Mouse (Mus musculus) heart, adult 2 months (tissue): ENCODE results near the gene Plekhm1. TPM values are rescaled to one million over a fixed set of nuclear protein-coding genes. Genes with fewer than 3 reads are reported as not detected.

Experiments
- DNase-seq, 2 experiments: peaks; one replicate each; pipeline ENCODE4 v3.0.0; 2021
- H3K27ac ChIP-seq: fragments of 200-600 bp; 2 replicates; pipeline ENCODE4 v1.8.1; 2022
- H3K27me3 ChIP-seq: fragments of 200-500 bp; 2 replicates; pipeline ENCODE4 v1.6.1; 2012; ENCODE audit warnings: mild to moderate bottlenecking, low read length, inconsistent platforms, mixed read lengths; ENCODE audit not compliant: control insufficient read depth, insufficient read depth
- H3K36me3 ChIP-seq: fragments of 200-500 bp; 2 replicates; pipeline ENCODE4 v1.6.1; 2012; ENCODE audit warnings: low read length, inconsistent platforms; ENCODE audit not compliant: control insufficient read depth, insufficient read depth
- H3K4me1 ChIP-seq: fragments of 200-500 bp; 2 replicates; pipeline ENCODE4 v1.6.1; 2011; ENCODE audit warnings: low read length; ENCODE audit not compliant: control insufficient read depth, insufficient read depth
- H3K4me3 ChIP-seq: fragments of 200-600 bp; 2 replicates; pipeline ENCODE4 v1.8.1; 2022
- H3K79me2 ChIP-seq: fragments of 200-500 bp; replicated peaks from 2 replicates; pipeline ENCODE4 v1.6.1; 2012; ENCODE audit warnings: mild to moderate bottlenecking, inconsistent platforms, low read length, moderate library complexity, mixed read lengths; ENCODE audit not compliant: control insufficient read depth, insufficient read depth
- H3K9ac ChIP-seq: fragments of 200-500 bp; 2 replicates; pipeline ENCODE4 v1.6.1; 2012; ENCODE audit warnings: low read depth, mild to moderate bottlenecking, control low read depth, inconsistent platforms, low read length, mixed read lengths
- CTCF ChIP-seq: fragments of 200-600 bp; IDR thresholded peaks from 2 replicates; pipeline ENCODE4 v1.8.1; 2022; ENCODE audit warnings: antibody characterized with exemption, mild to moderate bottlenecking, moderate library complexity
- EP300 ChIP-seq: fragments of 200-500 bp; IDR thresholded peaks from 2 replicates; pipeline ENCODE4 v1.6.1; 2011; ENCODE audit warnings: low read depth, low read length, control low read depth; ENCODE audit not compliant: insufficient read depth
- POLR2A ChIP-seq: fragments of 200-500 bp; IDR thresholded peaks from 2 replicates; pipeline ENCODE4 v1.6.1; 2011; ENCODE audit warnings: mild to moderate bottlenecking, low read depth, low read length, control low read depth; ENCODE audit not compliant: insufficient read depth
- WGBS: fragments of 180-500 bp; shearing (Covaris S2); methylation state at CpG from one replicate; pipeline ENCODE4 v1.1.7; 2018; 5-methylcytosine and 5-hydroxymethylcytosine counted together
- intact Hi-C: fragments of 180-260 bp; cut with DNase I; formaldehyde crosslinking; loops from one replicate; pipeline ENCODE4 v1.15.1; 2025
- polyA plus RNA-seq: library from polyadenylated mRNA; depleted of rRNA; stranded (reverse); fragments of >200 nt; gene quantifications from 2 replicates; pipeline ENCODE4 v1.2.3, GENCODE M21; 2012
- total RNA-seq, 2 experiments: library from RNA; stranded (reverse); gene quantifications; 2 replicates each; pipeline ENCODE4 v1.2.3; 2021

The Plekhm1 gene
- total and polyA plus RNA-seq, 3 experiments: 10.2 to 11.9 (median 10.6) TPM

DNA sequence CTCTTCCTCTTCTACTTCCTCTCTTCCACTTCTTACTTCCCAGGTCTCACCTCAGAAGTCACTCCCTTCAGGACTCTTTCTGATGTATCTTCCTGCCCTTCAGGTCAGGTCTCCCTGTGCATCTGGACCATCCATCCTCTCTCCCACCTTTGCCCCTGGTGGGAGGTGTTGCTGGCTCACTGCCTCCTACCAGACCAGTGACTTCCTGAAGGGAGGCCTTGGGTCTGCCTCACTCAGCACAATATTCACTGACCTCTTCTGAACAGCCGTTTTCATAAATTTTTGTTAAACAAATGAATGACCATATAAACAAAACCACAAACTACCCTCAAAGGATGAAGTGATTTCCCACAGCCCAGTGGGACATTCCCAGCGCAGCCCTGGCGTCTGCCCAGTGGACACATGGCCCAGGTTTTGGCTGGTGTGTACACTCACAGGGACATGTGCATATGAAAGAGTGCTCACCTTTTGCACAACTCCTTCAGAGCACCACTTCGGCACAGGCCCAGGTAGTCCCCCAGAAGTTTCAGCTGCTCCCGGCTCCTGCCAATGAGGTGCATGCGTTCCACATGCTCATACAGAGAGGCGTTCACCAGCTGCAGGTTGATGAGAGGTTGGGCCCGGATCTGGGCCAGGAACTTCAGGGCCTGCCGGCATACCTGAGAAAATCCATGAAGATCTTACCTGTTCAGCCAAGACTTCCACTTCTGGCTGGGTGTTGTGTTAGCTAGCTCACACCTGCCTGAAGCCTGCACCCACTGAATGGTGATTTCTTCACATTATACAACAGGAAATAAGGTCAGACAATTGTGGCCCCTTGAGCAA, 41.9 kb downstream of the Plekhm1 start:
- TF ChIP-seq POLR2A (no peak), EP300 (no peak), CTCF (no peak)
- 68% methylated on average over 9 of the region's 9 CpGs for WGBS
- H3K4me3 ChIP-seq: peak overlapping the region; percentile 13; the same call in 1 of the 2 replicates
- intact Hi-C loops: loop anchor here (1.0 kb wide), 1 partner anchor 7 kb away; the partner anchor contains the start of gene Arhgap27
- no peaks in the 10 kb centered on the region for H3K27me3 ChIP-seq
- H3K36me3 ChIP-seq: peaks cover 4% of the 10 kb centered on the region; the same call in 1 of the 2 replicates
- peak overlapping the region; percentile 77 for H3K27ac ChIP-seq
- peaks cover 1% of the 10 kb centered on the region; the same call in 1 of the 2 replicates for H3K79me2 ChIP-seq
- peaks cover 31% of the 10 kb centered on the region for H3K4me1 ChIP-seq
- no peak for DNase-seq
- no peak overlapping the region for H3K9ac ChIP-seq

DNA sequence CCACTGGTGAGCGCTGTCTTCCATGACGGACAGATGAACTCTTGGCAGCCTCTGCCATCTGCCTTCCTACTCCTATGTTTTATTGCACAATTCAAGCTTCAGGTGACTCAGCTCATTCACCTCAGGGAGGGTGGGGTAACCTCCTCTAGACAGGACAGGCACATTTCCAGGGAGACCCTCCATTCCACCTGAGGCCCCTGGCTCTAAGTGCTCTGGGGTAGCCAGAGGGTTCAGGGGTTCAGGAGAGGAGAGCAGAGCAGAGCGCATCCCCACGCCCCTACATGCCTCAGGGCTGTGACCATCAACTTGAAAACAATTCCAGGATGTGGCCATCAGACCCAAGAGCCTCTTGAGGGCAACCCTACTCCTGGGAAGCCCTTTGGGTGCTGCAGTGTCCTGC, 47.0 kb downstream of the Plekhm1 start:
- 74% methylated on average over 4 of the region's 4 CpGs for WGBS
- no peak overlapping the region for H3K4me3 ChIP-seq
- no peak for DNase-seq
- intact Hi-C loops: no loop called here
- no peak overlapping the region for H3K27ac ChIP-seq
- no peak overlapping the region for H3K9ac ChIP-seq
- TF ChIP-seq POLR2A (no peak), CTCF (no peak), EP300 (no peak)
- H3K79me2 ChIP-seq: no peaks in the 10 kb centered on the region
- H3K27me3 ChIP-seq: no peaks in the 10 kb centered on the region
- peaks cover 4% of the 10 kb centered on the region; the same call in 1 of the 2 replicates for H3K36me3 ChIP-seq
- peaks cover 13% of the 10 kb centered on the region for H3K4me1 ChIP-seq

DNA sequence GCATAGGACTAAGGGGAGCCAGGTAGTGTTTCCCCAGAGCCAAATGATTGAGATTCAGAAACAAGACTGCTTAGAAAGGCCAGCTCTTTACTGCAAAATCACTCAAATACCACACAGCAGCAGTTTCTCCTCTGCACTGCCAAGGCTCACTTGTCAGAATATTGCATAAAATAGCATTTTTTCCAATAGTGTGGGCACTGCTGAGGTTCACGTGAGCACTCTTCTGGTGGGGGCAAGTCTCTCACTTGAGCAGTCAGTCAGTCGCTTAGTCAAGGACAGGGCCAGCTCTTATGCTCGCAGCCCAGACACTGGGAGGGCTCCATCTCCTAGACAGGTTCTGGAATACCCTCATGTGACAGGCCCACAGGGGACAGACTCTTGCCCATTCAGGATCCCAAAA, 47.5 kb downstream of the Plekhm1 start:
- peaks cover 4% of the 10 kb centered on the region; the same call in 1 of the 2 replicates for H3K36me3 ChIP-seq
- intact Hi-C loops: no loop called here
- TF ChIP-seq EP300 (no peak), POLR2A (no peak), CTCF (no peak)
- H3K4me1 ChIP-seq: peaks cover 9% of the 10 kb centered on the region
- no peak overlapping the region for H3K27ac ChIP-seq
- no peak overlapping the region for H3K4me3 ChIP-seq
- no peaks in the 10 kb centered on the region for H3K27me3 ChIP-seq
- no peak overlapping the region for H3K9ac ChIP-seq
- DNase-seq: no peak
- 85% methylated on average over 3 of the region's 3 CpGs for WGBS
- no peaks in the 10 kb centered on the region for H3K79me2 ChIP-seq

DNA sequence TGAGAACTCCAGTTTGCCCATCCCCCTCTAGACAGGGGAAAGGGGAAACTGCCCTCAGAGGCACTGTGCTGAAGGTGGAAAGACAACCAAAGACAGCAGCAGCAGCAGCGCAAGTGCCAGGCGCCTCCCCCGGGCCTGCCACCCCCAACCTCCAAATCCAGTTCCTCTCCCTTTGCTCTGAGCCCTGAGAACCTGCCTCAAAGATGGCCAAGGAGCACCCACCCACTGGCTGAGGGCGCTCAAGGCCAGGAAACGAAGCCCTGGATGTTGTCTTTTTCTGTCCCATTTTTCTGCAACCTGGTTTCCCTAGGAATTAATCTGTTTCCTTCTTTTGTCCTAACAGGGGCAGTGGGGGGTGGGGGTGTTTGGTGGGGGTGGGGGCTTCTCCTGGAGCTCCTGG, 48.2 kb downstream of the Plekhm1 start:
- no peak for DNase-seq
- intact Hi-C loops: no loop called here
- no peak overlapping the region for H3K9ac ChIP-seq
- H3K27ac ChIP-seq: peak overlapping the region; percentile 92
- no peak overlapping the region for H3K4me3 ChIP-seq
- H3K27me3 ChIP-seq: no peaks in the 10 kb centered on the region
- TF ChIP-seq POLR2A (no peak), EP300 (no peak), CTCF (no peak)
- no peaks in the 10 kb centered on the region for H3K79me2 ChIP-seq
- H3K4me1 ChIP-seq: peaks cover 5% of the 10 kb centered on the region
- 46% methylated on average over 5 of the region's 5 CpGs for WGBS
- H3K36me3 ChIP-seq: peaks cover 4% of the 10 kb centered on the region; the same call in 1 of the 2 replicates

DNA sequence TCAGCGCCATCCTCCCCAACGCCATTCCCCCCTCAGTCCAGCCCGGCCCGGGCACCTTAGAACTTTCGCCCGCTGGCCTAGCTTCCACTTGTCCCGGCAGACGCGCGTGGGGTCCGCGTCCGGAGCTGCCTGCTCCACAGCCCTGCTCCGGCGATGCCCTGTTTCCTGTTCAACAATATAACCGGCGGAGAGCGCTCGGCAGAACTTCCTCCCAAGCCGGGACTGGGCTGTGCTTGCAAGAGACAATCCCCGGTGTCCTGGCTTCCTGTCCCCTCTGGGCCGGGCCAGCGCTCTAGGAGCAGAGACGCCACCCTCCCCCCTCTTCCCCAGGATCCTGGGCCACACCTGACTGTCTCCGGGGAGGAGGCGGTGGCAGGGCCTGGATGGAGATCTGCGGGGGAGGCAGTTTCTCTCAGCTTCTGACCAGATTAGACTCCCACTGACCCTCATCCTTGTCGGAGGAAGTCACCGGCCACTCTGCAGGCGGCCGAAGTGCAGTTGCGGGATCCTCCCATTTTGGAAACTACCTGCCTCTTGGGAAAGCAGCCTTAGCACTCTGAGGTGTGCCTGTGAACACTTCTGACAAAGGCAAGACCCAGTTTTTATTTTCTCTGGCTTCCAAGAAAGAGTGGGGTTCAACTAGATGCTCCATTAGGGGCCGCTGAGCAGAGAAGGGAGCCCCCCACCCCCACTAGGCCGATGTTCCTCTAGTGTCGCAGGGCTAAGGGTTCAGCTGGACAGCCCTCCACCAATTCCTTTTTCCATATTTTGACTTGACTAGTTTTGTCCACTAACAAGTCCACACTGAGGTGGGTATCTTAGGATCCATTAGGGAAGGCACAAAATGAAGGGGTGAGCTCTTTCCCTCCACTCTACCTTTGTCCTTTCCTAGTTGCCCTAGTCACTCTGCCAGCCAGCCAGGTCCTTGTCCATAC, 49.0 kb downstream of the Plekhm1 start, which contains the start of gene Arhgap27:
Gene Arhgap27 (minus strand): TSS at position 479 of the 935 bp plus-strand sequence.
- no peaks in the 10 kb centered on the region for H3K36me3 ChIP-seq
- peak within 1 kb of the TSS; percentile 83 for H3K9ac ChIP-seq
- H3K79me2 ChIP-seq: no peaks in the 10 kb centered on the region
- peak within 1 kb of the TSS; percentile 92 for H3K27ac ChIP-seq
- H3K27me3 ChIP-seq: no peaks in the 10 kb centered on the region
- intact Hi-C loops: loop anchor here (1.0 kb wide), 2 partner anchors 8 to 19 kb away; no protein-coding TSS in a partner anchor
- H3K4me1 ChIP-seq: peaks cover 6% of the 10 kb centered on the region
- TF ChIP-seq CTCF: no peak
- TF ChIP-seq POLR2A: peak; percentile 75
- TF ChIP-seq EP300: peak; percentile 40; the same call in 1 of the 2 replicates
- DNase-seq: peak; percentile 86 to 90
- 4% methylated on average over 35 of the region's 35 CpGs for WGBS
- H3K4me3 ChIP-seq: peak within 1 kb of the TSS; percentile 65
